Mouse (Mus musculus) thymus, postnatal 10 days (tissue): ENCODE measurements at regions not wholly inside any gene's neighbourhood (a gene's known extent, or its start where the extent isn't known, plus 50 kb on each side); places are given as distances from the start of the nearest gene placed in this dataset.

Experiments
- DNase-seq, 2 experiments: peaks; one replicate each; pipeline ENCODE4 v3.0.0; 2021; ENCODE audit warnings: low spot score in 2 of 2

GRCm38 (mm10) chr16:49573171-49573517 lies 125.9 kb upstream of the Ift57 start:
- no peak for DNase-seq

DNA sequence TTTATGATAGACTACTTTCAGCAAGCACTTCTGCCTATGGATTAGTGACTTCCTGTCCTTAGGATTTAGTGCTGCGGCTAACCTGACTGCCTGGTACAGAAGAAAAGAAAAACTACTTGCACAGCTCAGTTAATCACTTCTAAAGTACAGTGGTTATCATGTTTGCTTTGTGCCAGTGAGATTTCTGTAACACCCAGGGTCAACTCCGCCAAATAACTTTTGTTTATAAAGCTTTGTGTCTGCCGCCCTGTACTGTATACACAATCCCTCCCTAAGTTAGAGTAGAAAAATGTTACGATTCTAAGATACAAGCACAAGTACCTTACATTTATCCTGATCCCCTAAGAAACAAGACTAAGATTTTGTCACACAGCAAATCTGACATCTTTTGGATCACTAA lies 120.1 kb upstream of the Ift57 start:
- DNase-seq, result no peak

- no peak for DNase-seq
These were observed 118.3 kb upstream of the Ift57 start for GRCm38 (mm10) chr16:49580708-49581107.

DNA sequence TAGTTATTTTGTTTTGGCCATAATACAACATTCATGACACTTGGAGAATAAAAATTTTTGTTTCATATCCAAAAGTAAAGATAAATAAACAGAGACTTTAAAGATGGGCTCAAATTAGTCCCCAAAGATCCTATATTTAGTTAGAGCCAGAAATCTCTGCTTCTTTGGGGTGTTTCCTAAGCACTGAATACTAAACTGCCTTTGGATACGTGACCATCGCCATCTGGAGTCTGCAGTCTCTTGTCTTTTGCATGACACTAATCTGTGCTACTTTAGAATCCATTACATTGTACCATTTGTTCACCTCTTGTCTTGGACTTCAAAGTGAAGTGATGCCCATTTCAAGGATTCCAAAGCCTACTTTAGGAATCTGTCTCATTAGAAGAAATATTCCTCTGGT lies 92.5 kb upstream of the Ift57 start:
- no peak for DNase-seq

- no peak for DNase-seq
These were observed 84.2 kb upstream of the Ift57 start for GRCm38 (mm10) chr16:49614801-49615200.

GRCm38 (mm10) chr16:49615342-49616020 lies 83.6 kb upstream of the Ift57 start:
- DNase-seq, result no peak

DNA sequence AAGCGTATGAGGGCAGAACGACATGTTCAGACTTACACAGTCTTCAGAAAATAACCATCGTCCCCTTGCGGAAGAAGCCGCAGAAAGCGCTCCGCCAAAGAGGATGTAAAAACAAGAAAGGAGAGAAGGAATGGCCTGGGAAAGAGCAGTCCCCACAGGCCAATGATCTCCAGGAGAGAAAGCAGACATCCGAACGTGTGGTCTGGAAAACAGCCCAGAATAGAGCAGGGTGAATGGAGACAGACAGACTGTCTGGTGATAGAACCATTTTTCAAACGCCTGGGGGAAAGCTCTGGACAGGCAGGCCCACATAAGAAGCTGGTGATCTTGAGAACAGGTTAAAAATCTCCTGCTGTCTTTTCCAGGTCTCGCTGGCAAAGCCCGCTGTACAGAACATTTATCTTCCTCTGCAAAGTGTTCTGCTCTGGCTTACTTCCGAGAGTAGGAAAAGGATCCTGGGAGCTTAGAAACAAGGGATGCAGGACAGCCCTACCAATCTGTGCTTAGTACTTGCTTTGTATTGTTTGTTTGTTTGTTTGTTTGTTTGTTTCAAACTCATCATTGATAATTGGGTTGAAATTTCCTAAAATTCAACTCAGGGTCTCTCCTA lies 82.7 kb upstream of the Ift57 start:
- DNase-seq, result no peak

DNA sequence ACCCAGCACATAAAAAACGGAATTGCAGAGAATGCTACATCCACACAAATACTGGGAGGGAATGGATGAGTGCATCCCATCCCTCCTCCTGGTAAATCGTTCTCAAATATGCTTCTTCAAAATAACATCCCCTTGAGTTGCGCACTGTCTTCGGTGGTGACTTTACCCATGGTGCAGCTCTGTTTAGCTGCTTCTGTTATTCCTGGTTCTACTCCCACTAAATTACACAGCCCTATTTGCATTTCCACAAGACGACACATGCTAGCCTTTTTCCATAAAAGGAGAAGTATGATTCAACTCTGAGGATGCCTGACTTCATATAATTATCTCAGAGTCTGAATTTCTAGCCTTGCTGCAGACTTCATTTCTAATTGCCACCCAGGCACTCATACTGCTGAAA lies 65.5 kb upstream of the Ift57 start:
- no peak for DNase-seq

DNA sequence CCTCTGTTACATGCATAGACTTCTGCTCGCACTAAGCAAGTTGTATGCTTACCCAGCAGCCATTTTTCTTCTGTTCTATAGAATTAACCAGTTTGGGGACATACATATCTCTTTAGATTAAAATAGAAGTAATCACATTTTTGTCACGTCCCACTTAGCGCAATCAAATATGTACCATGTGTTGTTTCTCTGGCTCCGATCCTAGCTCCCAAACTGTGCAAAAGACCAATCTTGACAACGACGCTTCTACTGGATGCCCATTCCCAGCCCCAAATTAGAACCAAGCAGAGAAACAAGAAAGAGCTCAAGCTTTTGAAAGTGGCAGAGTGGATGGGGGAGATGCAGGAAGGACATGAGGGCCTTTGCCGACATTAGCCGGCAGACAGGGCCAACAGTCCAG lies 63.5 kb upstream of the Ift57 start:
- no peak for DNase-seq

DNA sequence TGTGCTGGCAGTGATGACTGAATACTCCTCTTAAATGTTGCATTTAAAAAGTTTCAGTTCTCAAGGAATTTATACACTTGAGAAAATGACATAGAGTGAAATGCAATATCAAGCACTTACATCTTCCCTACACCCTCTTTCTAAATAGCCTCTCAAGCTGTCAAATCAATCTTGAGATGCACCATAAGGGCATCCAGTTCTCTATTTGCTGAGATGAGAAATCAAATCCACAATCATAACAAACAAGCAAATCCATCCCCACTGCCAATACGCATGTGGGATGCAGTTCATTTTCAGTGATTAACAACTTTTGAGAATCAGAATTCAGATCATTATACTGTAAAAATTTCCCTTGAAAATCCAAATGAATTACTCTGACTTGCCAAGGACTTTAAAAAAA lies 62.6 kb upstream of the Ift57 start:
- no peak for DNase-seq

DNA sequence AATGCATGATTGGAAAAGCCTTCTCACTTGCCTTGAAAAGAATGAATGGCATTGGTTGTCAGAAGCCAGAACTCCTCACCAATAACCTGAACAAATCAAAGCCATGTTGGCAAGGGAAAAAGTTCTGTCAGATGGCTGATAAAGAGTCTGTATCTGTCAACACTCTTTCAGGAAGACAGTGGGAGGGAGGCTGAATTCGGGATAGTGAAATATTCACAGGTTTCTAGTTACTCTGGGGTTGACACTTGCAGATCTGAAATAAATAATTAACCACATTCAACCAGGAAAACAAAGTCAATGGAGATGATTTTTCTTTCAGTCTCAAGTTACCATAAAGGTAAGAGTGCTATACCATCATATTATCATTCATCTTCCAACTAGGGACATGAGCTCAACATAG lies 56.3 kb upstream of the Ift57 start:
- DNase-seq, result no peak

- no peak for DNase-seq
These were observed 54.6 kb upstream of the Ift57 start for GRCm38 (mm10) chr16:49644416-49644815.

DNA sequence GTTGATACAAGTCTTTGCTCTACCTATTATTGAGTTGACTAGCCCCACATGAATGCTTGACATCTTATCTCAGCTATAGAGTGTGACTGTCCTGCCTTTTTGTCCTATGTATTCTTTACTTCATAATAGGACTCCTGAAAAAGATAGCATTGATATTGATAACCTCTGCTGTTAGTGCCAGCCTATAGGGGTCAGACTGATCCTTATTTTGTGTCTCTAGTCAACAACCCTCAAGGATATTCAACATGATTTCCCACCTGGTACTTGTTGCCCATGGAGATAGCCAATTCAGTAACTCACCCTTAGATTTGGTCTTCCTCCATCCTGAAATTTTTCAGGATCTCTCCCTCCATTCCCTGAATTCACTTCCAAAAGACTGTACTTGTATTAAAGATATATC lies 52.6 kb upstream of the Ift57 start:
- no peak for DNase-seq
